Mouse (Mus musculus) kidney, adult 2 months (tissue): ENCODE results near the gene Ccnt1. TPM values are rescaled to one million over a fixed set of nuclear protein-coding genes. Genes with fewer than 3 reads are reported as not detected.

ENCODE experiments used
- DNase-seq: peaks from one replicate; pipeline ENCODE4 v3.0.0; 2021
- H3K27ac ChIP-seq: fragments of 200-500 bp; 2 replicates; pipeline ENCODE4 v1.5.1; 2012; ENCODE audit warnings: low read depth, low read length, control low read depth, inconsistent platforms; ENCODE audit not compliant: insufficient read depth
- H3K27me3 ChIP-seq: fragments of 200-500 bp; replicated peaks from 2 replicates; pipeline ENCODE4 v1.6.1; 2012; ENCODE audit warnings: mild to moderate bottlenecking, moderate library complexity, low read length, inconsistent platforms; ENCODE audit not compliant: control insufficient read depth, insufficient read depth
- H3K36me3 ChIP-seq: fragments of 200-500 bp; 2 replicates; pipeline ENCODE4 v1.6.1; 2012; ENCODE audit warnings: mild to moderate bottlenecking, moderate library complexity, low read length, inconsistent platforms; ENCODE audit not compliant: control insufficient read depth, insufficient read depth
- H3K4me1 ChIP-seq: fragments of 200-500 bp; 2 replicates; pipeline ENCODE4 v1.6.1; 2011; ENCODE audit warnings: low read length; ENCODE audit not compliant: control insufficient read depth, insufficient read depth
- H3K4me3 ChIP-seq: fragments of 200-500 bp; 2 replicates; pipeline ENCODE4 v1.5.1; 2011; ENCODE audit warnings: mild to moderate bottlenecking, low read depth, low read length, control low read depth; ENCODE audit not compliant: insufficient read depth
- CTCF ChIP-seq: fragments of 200-500 bp; conservative IDR thresholded peaks from 2 replicates; pipeline ENCODE4 v1.5.1; 2011; ENCODE audit warnings: low read depth, mild to moderate bottlenecking, control low read depth, low read length, moderate library complexity, mixed read lengths; ENCODE audit not compliant: insufficient read depth, insufficient read length
- POLR2A ChIP-seq: fragments of 200-500 bp; IDR thresholded peaks from one replicate; pipeline ENCODE4 v1.6.1; 2011; ENCODE audit warnings: low read depth, low read length, control low read depth
- WGBS: fragments of 180-500 bp; shearing (Covaris S2); methylation state at CpG from one replicate; pipeline ENCODE4 v1.1.7; 2018; 5-methylcytosine and 5-hydroxymethylcytosine counted together
- polyA plus RNA-seq: library from polyadenylated mRNA; depleted of rRNA; stranded (reverse); fragments of >200 nt; gene quantifications from 2 replicates; pipeline ENCODE4 v1.2.3, GENCODE M21; 2012

Ccnt1 gene
- polyA plus RNA-seq, 1 experiment: 11.0 TPM

- 53% methylated on average over 12 of the region's 12 CpGs for WGBS
- Histone ChIP-seq H3K4me3 (no peak overlapping the region; the same call in 1 of the 2 replicates), H3K36me3 (no peaks in the 10 kb centered on the region), H3K27ac (peak overlapping the region; percentile 85), H3K27me3 (no peaks in the 10 kb centered on the region), H3K4me1 (peaks cover 9% of the 10 kb centered on the region)
- DNase-seq: no peak
- TF ChIP-seq CTCF (no peak), POLR2A (no peak)
These were observed 35.4 kb upstream of the Ccnt1 start for GRCm38 (mm10) chr15:98606051-98606536.

GRCm38 (mm10) chr15:98604041-98604575 is 33.4 kb upstream of the Ccnt1 start:
- peak overlapping the region; percentile 46; the same call in 1 of the 2 replicates for H3K4me3 ChIP-seq
- H3K27ac ChIP-seq: peak overlapping the region; percentile 85
- no peaks in the 10 kb centered on the region for H3K27me3 ChIP-seq
- no peaks in the 10 kb centered on the region for H3K36me3 ChIP-seq
- H3K4me1 ChIP-seq: peaks cover 9% of the 10 kb centered on the region
- DNase-seq: peak; percentile 53
- WGBS: 65% methylated on average over 24 of the region's 24 CpGs
- TF ChIP-seq CTCF (no peak), POLR2A (no peak)

GRCm38 (mm10) chr15:98602921-98603458 is 32.3 kb upstream of the Ccnt1 start:
- Histone ChIP-seq H3K27ac (peak overlapping the region; percentile 85), H3K4me3 (peak overlapping the region; percentile 46), H3K27me3 (no peaks in the 10 kb centered on the region), H3K4me1 (peaks cover 9% of the 10 kb centered on the region), H3K36me3 (no peaks in the 10 kb centered on the region)
- TF ChIP-seq POLR2A (no peak), CTCF (no peak)
- WGBS: 13% methylated on average over 4 of the region's 4 CpGs
- peak; percentile 56 for DNase-seq

GRCm38 (mm10) chr15:98602191-98602881 is 31.6 kb upstream of the Ccnt1 start:
- Histone ChIP-seq H3K4me1 (peaks cover 9% of the 10 kb centered on the region), H3K27ac (peak overlapping the region; percentile 85), H3K36me3 (no peaks in the 10 kb centered on the region), H3K27me3 (no peaks in the 10 kb centered on the region), H3K4me3 (peak overlapping the region; percentile 46)
- TF ChIP-seq CTCF (no peak), POLR2A (no peak)
- DNase-seq: peak; percentile 56
- WGBS: 16% methylated on average over 13 of the region's 13 CpGs

- no peaks in the 10 kb centered on the region for H3K27me3 ChIP-seq
- H3K4me3 ChIP-seq: peak overlapping the region; percentile 46
- peaks cover 9% of the 10 kb centered on the region for H3K4me1 ChIP-seq
- no peak for TF ChIP-seq CTCF
- no peak for TF ChIP-seq POLR2A
- DNase-seq: no peak
- 29% methylated on average over 7 of the region's 7 CpGs for WGBS
- no peaks in the 10 kb centered on the region for H3K36me3 ChIP-seq
- H3K27ac ChIP-seq: peak overlapping the region; percentile 85
These were observed 31.1 kb upstream of the Ccnt1 start for GRCm38 (mm10) chr15:98601832-98602190.

GRCm38 (mm10) chr15:98600036-98600709 is 29.4 kb upstream of the Ccnt1 start:
- DNase-seq: no peak
- TF ChIP-seq CTCF (no peak), POLR2A (no peak)
- H3K4me1 ChIP-seq: peaks cover 8% of the 10 kb centered on the region
- no peaks in the 10 kb centered on the region for H3K27me3 ChIP-seq
- 66% methylated on average over 12 of the region's 12 CpGs for WGBS
- H3K36me3 ChIP-seq: peaks cover 3% of the 10 kb centered on the region
- no peak overlapping the region for H3K27ac ChIP-seq
- no peak overlapping the region for H3K4me3 ChIP-seq

- no peak overlapping the region for H3K4me3 ChIP-seq
- no peak for DNase-seq
- 91% methylated on average over 14 of the region's 14 CpGs for WGBS
- no peak overlapping the region for H3K27ac ChIP-seq
- H3K27me3 ChIP-seq: no peaks in the 10 kb centered on the region
- H3K4me1 ChIP-seq: peaks cover 7% of the 10 kb centered on the region; the same call in 1 of the 2 replicates
- peaks cover 9% of the 10 kb centered on the region for H3K36me3 ChIP-seq
- no peak for TF ChIP-seq POLR2A
- TF ChIP-seq CTCF: no peak
These were observed 25.9 kb upstream of the Ccnt1 start for GRCm38 (mm10) chr15:98596609-98597008.
